Mouse (Mus musculus) limb, embryonic 14.5 days (tissue): ENCODE measurements around the gene Ppm1e. TPM values are rescaled to one million over a fixed set of nuclear protein-coding genes. Genes with fewer than 3 reads are reported as not detected.

Experiments used
- ATAC-seq: fragments of 200-750 bp; cut with Nextera tagmentation; 2 replicates; pipeline ENCODE4 v1.8.0; 2017; ENCODE audit warnings: low read depth, moderate number of reproducible peaks, moderate TSS enrichment; ENCODE audit not compliant: low FRiP score
- DNase-seq: peaks from one replicate; pipeline ENCODE4 v3.0.0-alpha.2; 2015; ENCODE audit warnings: low spot score
- H3K27ac ChIP-seq: fragments of 300-500 bp; sonication (generic); replicated peaks from 2 replicates; pipeline ENCODE4 v1.5.1; 2014; ENCODE audit warnings: low read depth, mild to moderate bottlenecking, low read length, moderate library complexity, mixed read lengths
- H3K27me3 ChIP-seq: fragments of 300-500 bp; sonication (generic); 2 replicates; pipeline ENCODE4 v1.6.1; 2014; ENCODE audit warnings: low read length, mixed read lengths; ENCODE audit not compliant: control insufficient read depth, insufficient read depth
- H3K36me3 ChIP-seq: fragments of 300-500 bp; sonication (generic); 2 replicates; pipeline ENCODE4 v1.6.1; 2014; ENCODE audit warnings: mild to moderate bottlenecking, low read length, moderate library complexity, mixed read lengths; ENCODE audit not compliant: control insufficient read depth, insufficient read depth
- H3K4me1 ChIP-seq: fragments of 300-500 bp; sonication (generic); 2 replicates; pipeline ENCODE4 v1.6.1; 2014; ENCODE audit warnings: antibody characterized with exemption, low read length, mixed read lengths; ENCODE audit not compliant: control insufficient read depth, insufficient read depth
- H3K4me2 ChIP-seq: fragments of 300-500 bp; sonication (generic); replicated peaks from 2 replicates; pipeline ENCODE4 v1.6.1; 2014; ENCODE audit warnings: low read depth, mild to moderate bottlenecking, low read length, moderate library complexity; ENCODE audit not compliant: severe bottlenecking
- H3K4me3 ChIP-seq: fragments of 300-500 bp; sonication (generic); replicated peaks from 2 replicates; pipeline ENCODE4 v1.5.1; 2014; ENCODE audit warnings: low read length
- H3K9ac ChIP-seq: fragments of 300-500 bp; sonication (generic); 2 replicates; pipeline ENCODE4 v1.6.1; 2014; ENCODE audit warnings: mild to moderate bottlenecking, low read depth, low read length, moderate library complexity; ENCODE audit not compliant: severe bottlenecking
- H3K9me3 ChIP-seq: fragments of 300-500 bp; sonication (generic); 2 replicates; pipeline ENCODE4 v1.6.1; 2016; ENCODE audit warnings: low read length; ENCODE audit not compliant: control insufficient read depth
- POLR2A ChIP-seq: fragments of 200-500 bp; IDR thresholded peaks from 2 replicates; pipeline ENCODE4 v1.8.0; 2012; ENCODE audit warnings: inconsistent platforms, mild to moderate bottlenecking, moderate library complexity, borderline replicate concordance; ENCODE audit not compliant: insufficient read depth, insufficient read length; ENCODE audit errors: extremely low read depth
- WGBS: fragments of 180-500 bp; shearing (Covaris S2); extraction: QIAGEN DNeasy Blood & Tissue Kit; methylation state at CpG from one replicate; pipeline ENCODE4 v1.1.7; 2014; 5-methylcytosine and 5-hydroxymethylcytosine counted together
- polyA plus RNA-seq, 2 experiments: library from polyadenylated mRNA; depleted of rRNA in 1 of 2; stranded (reverse) in 1 of 2; unstranded in 1 of 2; fragments of >200 nt; fragmentation: Nextera tagmentation in 1 of 2; extraction: Ambion mirVana in 1 of 2; gene quantifications; 2 replicates each; pipeline versions ENCODE4 v1.2.1 to v1.2.3; 2012 to 2014

The Ppm1e gene
- polyA plus RNA-seq (2012; rRNA removed), result 2.7 and 3.1 TPM in 2 replicates
- 2.6 and 3.4 TPM in 2 replicates for polyA plus RNA-seq (2014; fragmentation: Nextera tagmentation; extraction: Ambion mirVana)

DNA sequence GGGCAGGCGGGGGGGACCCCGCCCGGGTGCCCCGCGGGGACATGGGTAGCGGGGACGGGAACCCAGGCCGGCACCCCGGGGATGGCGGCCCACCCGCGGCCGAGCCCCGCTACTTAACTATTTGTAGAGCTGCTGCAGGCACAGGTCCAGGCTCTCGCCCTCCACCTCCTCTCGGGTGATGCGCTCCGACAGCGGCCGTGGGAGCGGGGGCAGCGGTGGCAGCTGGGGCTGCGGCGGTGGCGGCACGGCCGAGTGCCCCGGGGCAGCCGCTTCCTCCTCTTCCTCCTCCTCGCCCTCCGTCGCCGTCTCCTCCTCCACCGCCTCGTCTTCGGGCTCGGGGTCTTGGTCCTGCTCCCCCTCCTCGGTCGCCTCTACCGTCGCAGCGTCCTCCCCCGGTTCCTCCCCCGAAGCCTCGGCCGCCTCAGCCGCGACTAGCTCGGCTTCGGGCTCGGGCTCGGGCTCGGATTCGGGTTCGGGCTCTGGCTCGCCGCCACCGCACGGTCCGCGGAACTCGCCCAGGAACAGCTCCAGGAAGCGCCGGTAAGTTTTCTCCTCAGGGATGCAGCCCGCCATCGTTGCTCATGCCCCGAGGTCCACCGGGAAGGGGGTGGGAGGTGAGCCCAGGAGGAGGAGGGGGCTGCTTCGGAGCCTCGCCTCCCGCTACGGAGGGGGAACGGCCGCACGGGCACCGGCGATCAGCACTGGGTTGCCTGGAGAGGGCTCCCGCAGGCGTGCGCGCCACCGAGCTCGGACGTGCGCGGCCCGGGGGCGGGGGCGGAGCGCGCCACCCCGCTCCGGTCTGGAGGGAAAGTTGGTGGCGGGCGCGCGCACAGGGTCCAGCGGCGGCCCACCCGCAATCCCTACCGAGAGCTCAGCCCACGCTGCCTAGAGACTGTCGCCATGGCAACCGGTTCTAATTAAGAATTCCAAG lies at the start of gene Ppm1e:
TSS of gene Ppm1e (minus strand) at position 693 of the 931 bp plus-strand sequence.
- 2% methylated on average over 62 of the region's 104 CpGs for whole genome bisulfite sequencing

DNA sequence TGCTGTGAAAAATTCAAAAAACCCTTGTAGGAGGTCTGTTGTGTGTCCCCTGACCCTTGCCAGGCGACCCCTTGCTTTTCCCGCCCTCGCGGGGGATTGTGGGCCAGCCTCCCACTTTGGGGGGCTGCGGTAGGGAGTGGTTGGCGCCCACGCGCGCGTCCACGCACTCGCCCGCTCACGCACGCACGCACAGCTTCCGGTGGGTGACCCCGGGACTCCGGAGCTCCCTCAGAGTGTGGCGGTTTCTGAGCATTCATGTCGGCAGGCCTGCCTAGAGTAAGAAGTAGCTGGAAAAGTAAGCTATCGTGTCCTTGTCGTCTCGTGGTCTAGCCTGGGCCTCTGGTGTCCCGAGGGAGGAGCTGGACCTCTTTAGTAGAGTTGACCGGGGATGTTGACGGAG lies 46.1 kb upstream of the Ppm1e start, which contains the start of the genes Rad51c and Tex14:
TSS of gene Rad51c (minus strand) at position 79 of the 400 bp plus-strand sequence.
TSS of gene Tex14 (plus strand) at position 190 of the 400 bp plus-strand sequence.
- Histone ChIP-seq H3K27ac (peak within 1 kb of the TSS; percentile 96), H3K27me3 (no peaks in the 10 kb centered on the region), H3K9me3 (no peaks in the 10 kb centered on the region), H3K4me1 (peaks cover 4% of the 10 kb centered on the region), H3K36me3 (peaks cover 4% of the 10 kb centered on the region; the same call in 1 of the 2 replicates), H3K4me2 (peak within 1 kb of the TSS; percentile 52), H3K9ac (peak within 1 kb of the TSS; percentile 86), H3K4me3 (peak within 1 kb of the TSS; percentile 63)
- no peak for TF ChIP-seq POLR2A
- ATAC-seq (no peak), DNase-seq (no peak)
- WGBS, result 80% methylated on average over 27 of the region's 27 CpGs

More for the DNA sequence above, at the start of gene Ppm1e:
- TF ChIP-seq POLR2A, result no peak
- DNase-seq, result peak; percentile 82
- peaks cover 23% of the 10 kb centered on the region for H3K27me3 ChIP-seq
- H3K4me2 ChIP-seq, result peak within 1 kb of the TSS; percentile 96
- H3K9me3 ChIP-seq, result no peaks in the 10 kb centered on the region
- H3K4me3 ChIP-seq, result peak within 1 kb of the TSS; percentile 50
- no peak within 1 kb of the TSS for H3K27ac ChIP-seq
- H3K36me3 ChIP-seq, result no peaks in the 10 kb centered on the region
- H3K4me1 ChIP-seq, result peaks cover 11% of the 10 kb centered on the region; the same call in 1 of the 2 replicates
- peak within 1 kb of the TSS; percentile 53 for H3K9ac ChIP-seq
- ATAC-seq, result peak; percentile 94

DNA sequence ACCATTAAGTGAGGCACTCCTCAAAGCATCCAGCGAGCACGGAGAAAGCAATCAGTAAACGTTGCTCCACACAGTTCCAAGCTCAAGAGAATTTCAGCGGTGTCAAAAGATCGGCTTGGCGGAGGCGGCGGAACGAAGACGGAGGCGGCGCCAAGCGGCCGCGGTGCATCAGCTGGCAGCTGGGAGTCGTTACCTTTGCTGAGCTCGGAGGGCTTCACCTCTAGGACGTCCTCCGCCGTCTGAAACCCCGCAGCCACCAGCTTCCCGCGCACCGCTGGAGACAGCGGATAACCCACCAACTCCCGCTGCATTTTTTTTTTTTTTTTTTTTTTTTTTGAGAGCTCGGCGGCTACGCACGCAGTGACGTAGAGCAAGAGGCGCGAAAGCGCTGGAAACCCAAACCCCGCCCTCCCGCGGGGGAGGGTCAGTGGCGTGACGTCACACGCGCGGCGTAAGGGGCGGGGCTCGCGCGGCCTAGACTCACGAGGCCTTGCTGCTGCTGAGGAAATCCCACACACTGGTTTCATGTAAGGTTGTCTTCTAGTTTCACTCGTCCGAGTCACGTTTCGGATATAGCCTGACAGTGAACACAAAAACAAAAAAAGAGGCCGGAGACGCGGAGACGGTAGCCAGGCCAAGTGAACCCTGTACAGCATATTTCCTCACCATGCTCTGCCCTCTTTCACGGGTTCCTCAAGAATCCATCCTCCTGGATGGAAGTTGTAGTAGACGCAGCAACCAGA lies 45.5 kb upstream of the Ppm1e start:
- H3K9me3 ChIP-seq, result no peaks in the 10 kb centered on the region
- peak overlapping the region; percentile 63 for H3K4me3 ChIP-seq
- peak; percentile 98 for ATAC-seq
- 5% methylated on average over 58 of the region's 58 CpGs for WGBS
- peak overlapping the region; percentile 52 for H3K4me2 ChIP-seq
- H3K36me3 ChIP-seq, result peaks cover 4% of the 10 kb centered on the region; the same call in 1 of the 2 replicates
- peak overlapping the region; percentile 86 for H3K9ac ChIP-seq
- peak overlapping the region; percentile 96 for H3K27ac ChIP-seq
- peak; percentile 21; the same call in 1 of the 2 replicates for TF ChIP-seq POLR2A
- H3K27me3 ChIP-seq, result no peaks in the 10 kb centered on the region
- peaks cover 4% of the 10 kb centered on the region for H3K4me1 ChIP-seq
- peak; percentile 95 for DNase-seq

DNA sequence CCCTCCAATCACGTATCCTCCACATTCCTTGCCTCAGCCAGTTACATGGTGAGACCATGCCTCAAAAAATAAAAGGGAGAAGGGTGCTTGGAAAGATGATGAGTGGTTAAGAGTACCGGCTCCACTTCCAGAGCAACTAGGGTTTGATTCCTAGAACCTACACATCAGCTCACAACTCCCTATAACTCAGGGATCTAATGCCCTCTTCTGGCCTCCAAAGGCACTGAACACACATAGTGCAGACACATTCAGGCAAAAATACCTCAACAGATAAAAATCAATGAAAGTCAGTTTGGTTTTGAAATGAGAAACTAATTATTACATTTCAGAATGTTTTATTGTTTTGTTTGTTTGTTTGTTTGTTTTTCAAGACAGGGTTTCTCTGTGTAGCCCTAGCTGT lies 39.6 kb upstream of the Ppm1e start:
- 95% methylated on average over 2 of the region's 2 CpGs for WGBS
- Histone ChIP-seq H3K4me2 (no peak overlapping the region), H3K9me3 (no peaks in the 10 kb centered on the region), H3K27ac (no peak overlapping the region), H3K27me3 (no peaks in the 10 kb centered on the region), H3K4me1 (no peaks in the 10 kb centered on the region), H3K9ac (no peak overlapping the region), H3K4me3 (no peak overlapping the region), H3K36me3 (peaks cover 9% of the 10 kb centered on the region)
- no peak for DNase-seq
- ATAC-seq, result no peak
- TF ChIP-seq POLR2A, result no peak

DNA sequence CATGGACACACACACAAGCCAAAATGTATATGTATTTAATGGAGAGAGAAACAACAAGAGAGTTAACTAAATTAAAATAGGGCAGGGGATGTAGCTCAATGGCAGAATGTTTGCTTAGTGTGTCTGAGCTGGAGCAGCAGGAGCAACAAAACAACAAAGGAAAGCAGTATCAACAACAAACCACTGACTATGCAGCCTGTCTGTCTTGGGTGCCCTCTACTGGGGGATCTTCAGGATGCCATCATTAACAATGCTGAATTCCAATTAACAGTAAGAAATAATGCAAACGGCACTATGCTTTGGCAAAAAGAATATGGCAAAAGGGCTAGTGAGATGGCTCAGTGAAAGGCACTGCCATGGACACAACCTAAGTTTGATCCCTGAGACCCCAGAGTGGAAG lies 35.0 kb upstream of the Ppm1e start:
- no peak overlapping the region for H3K4me2 ChIP-seq
- no peak overlapping the region for H3K4me3 ChIP-seq
- DNase-seq, result peak; percentile 29
- TF ChIP-seq POLR2A, result no peak
- no peaks in the 10 kb centered on the region for H3K27me3 ChIP-seq
- no peaks in the 10 kb centered on the region for H3K9me3 ChIP-seq
- WGBS, result 45% methylated on average over 1 of the region's 1 CpGs
- no peak for ATAC-seq
- no peak overlapping the region for H3K27ac ChIP-seq
- no peak overlapping the region for H3K9ac ChIP-seq
- H3K4me1 ChIP-seq, result no peaks in the 10 kb centered on the region
- peaks cover 9% of the 10 kb centered on the region for H3K36me3 ChIP-seq
